Mouse (Mus musculus) urinary bladder, postnatal 10 days (tissue): Measurements from ENCODE around the gene Cdip1.
A peak's percentile ranks its signal among the peaks of the same experiment; 100 is the strongest.
"Not testable (repeated sequence)": the region's sequence is repeated elsewhere in the genome, so short reads cannot be mapped to it uniquely, and the experiment has no call there.

Experiments used
- DNase-seq: peaks from one replicate; pipeline ENCODE4 v3.0.0; 2022; ENCODE audit warnings: low spot score

Cdip1 gene

GRCm38 (mm10) chr16:4789810-4790559, at the start of gene Cdip1:
Gene Cdip1 (minus strand): TSS chr16:4790292.
- DNase-seq = peak; percentile 72

- no peak for DNase-seq
Observed at GRCm38 (mm10) chr16:4839552-4839951, 49.5 kb upstream of the Cdip1 start.

GRCm38 (mm10) chr16:4837631-4838030, 47.5 kb upstream of the Cdip1 start:
- no peak for DNase-seq

GRCm38 (mm10) chr16:4835191-4835590, 45.1 kb upstream of the Cdip1 start, which contains the start of gene 4930562C15Rik:
Gene 4930562C15Rik (plus strand): TSS chr16:4835416.
- DNase-seq = no peak

- DNase-seq = no peak
Observed at GRCm38 (mm10) chr16:4833858-4834257, 43.8 kb upstream of the Cdip1 start.

DNA sequence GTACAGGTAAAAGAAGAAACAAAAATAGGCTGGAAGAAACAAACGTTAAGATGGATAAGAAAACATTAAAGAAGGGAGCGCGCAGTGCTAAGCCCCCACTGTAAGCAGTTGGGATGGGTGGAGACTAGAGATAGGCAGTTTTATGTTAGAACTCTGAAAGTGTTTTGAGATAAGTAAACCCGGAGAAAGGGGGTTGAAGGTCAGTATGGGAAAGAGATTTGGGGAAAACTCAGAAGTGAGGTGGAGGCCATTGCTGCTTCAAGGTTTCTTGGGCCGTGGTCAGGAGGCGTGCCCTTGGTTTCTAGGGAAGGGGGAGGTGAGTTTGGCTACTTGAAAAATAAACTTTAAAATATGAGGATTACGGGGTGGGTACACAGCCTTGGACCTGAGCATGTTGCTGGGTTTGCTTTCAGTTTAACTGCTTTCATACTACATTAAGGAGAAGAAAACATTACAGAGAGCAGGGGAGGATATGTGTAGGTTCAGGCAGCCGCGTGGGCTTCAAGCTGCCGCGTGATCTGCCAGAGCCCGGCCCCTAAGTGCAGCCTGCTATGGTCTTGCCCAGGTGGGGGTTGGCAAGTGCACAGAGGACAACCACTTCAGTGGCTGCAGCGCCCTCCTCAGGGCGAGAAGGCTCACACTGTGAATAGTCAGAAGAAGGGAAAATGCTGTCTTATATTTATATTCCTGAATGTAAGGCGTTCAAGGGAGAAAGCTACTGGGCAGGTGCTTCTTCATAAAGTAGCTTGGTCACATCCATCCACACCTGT, 41.7 kb upstream of the Cdip1 start:
- no peak for DNase-seq

- DNase-seq = no peak
Observed at GRCm38 (mm10) chr16:4829271-4829900, 39.3 kb upstream of the Cdip1 start.

DNA sequence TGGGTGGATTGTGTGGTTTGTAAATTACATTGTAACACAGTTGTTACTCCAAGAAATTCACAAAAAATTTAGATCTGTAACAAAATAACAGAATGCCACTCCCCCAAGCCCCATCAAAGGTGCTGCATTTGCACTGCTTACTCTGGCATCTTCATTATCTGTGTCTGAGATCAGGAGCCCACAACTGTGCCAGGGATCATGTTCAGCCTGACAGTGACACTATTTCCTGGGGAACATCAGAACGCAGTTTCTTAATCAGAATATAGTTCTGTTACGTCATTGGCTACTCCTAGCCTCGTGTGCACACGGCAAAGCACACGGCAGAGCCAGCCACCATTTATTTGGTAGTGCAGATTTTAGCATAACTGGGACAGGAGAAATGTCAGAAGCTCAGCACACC, 37.5 kb upstream of the Cdip1 start:
- DNase-seq = no peak

GRCm38 (mm10) chr16:4824466-4824865, 34.4 kb upstream of the Cdip1 start:
- DNase-seq = not testable (repeated sequence)

DNA sequence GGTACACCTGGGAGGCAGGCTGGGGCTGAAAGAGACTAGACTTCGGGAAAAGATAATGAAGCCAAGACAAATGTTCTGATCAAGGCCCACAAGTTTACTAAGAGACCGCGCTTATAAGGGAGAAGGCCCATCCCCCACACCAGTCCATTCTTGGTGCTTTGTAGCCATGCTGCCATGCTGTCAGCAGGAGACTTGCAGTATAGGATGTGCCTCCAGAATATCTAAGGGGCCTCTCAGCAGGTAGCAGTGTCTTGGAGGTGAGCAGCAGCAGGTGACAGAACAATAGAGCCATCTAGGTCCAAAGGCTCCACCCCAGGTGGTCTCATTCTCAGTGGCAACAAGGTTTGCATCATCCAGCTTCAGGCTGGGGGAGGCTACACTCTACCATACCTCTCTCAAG, 28.3 kb upstream of the Cdip1 start:
- DNase-seq = no peak

DNA sequence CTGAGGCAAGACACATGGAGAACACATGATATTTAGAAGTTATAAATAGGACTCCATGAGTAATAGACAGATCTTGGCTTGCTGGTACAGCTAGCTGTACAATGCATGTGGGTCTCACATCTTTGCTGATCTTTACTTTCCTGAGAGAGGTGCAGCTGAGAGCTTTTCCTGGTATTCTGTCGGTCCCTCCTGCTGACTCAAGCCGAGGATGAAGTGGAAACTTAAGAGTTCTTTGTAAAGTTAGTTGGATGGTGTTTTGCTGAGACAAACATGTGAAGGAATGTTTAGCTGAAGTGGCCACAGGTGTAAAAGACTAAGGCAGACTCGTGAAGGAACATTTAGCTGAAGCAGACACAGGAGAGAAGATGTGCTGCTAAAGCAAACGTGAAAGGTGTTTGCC, 6.5 kb upstream of the Cdip1 start:
- no peak for DNase-seq

- DNase-seq = no peak
Observed at GRCm38 (mm10) chr16:4791332-4791731, 1.2 kb upstream of the Cdip1 start.

DNA sequence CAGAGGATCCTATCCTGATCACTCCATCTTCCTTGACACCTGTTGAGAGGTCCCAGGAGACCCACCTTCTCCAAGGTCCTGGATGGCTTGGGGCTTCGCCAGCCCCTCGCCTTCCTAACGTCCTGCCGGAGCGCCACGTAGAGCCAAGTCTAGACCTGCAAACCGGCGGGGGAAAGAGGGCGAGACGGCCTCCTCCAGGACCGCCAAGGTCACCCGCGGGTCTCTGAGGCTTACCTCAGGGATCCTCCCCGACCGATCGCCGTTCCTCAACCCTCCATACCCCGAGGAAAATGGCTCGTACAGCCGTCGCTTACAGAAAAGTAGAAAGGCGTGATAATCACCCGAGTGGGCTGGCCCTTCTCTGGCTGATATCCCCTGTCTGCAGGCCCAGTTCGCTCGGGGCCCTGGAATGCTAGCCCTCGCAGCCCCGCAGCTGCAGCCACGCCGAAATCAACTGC, 752 bp downstream of the Cdip1 start:
- no peak for DNase-seq

DNA sequence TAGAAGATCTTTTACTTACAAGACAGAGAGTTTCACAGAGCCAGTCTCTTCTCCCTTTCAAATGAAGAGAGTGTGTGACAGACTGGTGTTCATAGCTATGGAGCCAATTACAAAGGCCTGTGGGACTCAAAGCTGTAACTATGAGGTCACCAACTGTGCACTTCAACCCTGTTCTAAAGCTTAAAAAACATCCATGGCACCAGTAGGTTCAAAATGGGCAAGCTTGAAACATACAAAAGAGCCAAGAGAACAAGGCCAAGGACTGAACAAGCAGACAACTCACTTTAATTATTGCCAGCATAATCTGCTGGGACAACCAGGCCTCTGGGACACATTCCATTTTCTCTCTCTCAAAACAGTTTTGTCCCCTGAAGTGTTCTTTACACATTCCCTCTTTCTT, 1.9 kb downstream of the Cdip1 start:
- no peak for DNase-seq

DNA sequence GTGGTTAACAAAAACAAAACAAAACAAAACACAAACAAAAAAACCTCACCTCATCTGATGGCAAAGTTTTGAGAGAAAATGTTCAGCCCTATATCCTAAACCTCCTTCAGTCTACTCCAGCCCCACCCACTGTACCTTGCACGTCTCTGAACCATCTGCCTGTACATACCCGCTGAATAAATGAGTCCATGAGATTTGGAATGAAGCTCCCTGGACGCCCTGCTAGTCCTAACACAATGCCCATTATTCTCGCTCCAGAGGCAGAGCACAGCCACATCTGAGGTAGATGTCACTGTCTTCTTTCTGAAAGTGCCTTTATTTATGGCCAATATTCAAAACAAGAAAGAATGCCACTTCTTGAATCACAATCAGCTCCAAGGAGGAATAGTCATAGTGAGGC, 4.4 kb downstream of the Cdip1 start:
- DNase-seq = no peak

DNA sequence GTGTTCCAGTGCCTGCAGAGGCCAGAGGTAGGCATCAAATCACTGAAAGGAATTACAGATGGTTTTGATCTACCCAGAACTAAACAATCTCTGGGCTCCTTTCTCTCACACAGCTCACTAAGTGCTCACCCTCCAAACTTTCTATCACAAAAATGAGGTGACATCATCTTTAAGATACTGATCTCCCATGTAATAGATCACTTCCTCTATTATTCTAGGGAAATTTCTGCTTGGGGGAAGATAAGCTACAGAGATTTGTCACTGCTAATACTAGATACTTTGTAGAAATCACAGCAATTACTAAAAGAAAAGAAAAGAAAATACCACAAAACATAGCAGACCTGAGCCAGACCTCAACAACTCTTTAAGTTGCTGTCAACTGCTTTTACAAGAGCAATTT, 7.6 kb downstream of the Cdip1 start:
- no peak for DNase-seq

DNA sequence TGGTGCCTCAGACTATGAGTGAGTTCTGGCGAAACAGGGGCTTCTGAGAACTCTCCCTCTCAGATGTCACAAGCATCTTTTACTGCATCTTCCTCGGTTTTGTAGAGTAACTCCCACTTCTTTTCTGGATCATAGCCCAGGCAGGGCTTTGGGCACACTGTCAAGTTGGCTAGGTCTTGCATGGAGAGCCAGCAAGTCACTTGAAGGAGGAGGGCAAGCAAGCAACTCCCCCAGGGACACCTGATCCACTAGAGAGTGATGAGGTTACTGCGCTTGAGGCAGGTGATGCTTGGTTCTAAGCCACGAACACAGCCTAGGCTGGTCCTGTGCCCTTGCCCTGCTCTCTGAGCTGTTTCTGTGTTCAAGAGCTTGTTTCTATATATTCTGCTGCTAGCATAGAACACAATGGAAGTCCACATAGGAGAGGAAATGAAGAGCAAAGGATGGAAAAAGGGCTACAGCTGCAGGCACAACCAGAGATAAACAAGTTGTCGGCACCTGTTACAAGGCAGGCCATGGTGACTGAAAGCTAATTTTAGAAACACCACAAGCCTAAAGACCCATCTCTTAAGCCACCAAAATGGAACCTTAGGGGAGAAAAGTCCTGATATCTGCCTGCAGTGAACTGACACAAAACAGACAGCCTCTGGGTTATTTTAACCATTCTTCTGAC, 8.4 kb downstream of the Cdip1 start:
- no peak for DNase-seq

DNA sequence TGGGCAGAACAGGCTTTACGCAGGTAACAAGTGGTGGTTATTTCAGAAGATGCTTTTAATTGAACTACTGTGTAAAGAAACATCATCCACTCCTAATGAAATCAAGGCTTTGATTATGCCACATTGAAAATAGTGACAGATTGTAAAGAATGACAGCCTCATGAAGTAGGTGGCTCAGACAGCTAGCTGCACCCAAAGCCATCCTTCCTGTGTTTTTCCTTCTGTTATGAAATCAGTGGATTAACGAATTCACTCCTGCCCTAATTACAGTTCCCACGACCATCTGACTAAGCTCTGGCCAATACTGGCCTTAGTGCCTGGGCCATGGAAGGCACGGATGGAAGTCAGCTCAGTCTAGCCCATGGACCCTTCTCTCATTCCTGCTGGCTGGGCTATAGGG, 11.2 kb downstream of the Cdip1 start:
- DNase-seq = no peak

- no peak for DNase-seq
Observed at GRCm38 (mm10) chr16:4777905-4778609, 12.0 kb downstream of the Cdip1 start.

- no peak for DNase-seq
Observed at GRCm38 (mm10) chr16:4777171-4777904, 12.8 kb downstream of the Cdip1 start.
